Mouse (Mus musculus): Measurements from ENCODE around the gene Rnf208. TPM values are rescaled to one million over a fixed set of nuclear protein-coding genes. Genes with fewer than 3 reads are reported as not detected.
A peak's percentile ranks its signal among the peaks of the same experiment; 100 is the strongest.

Rnf208 gene
- total and polyA plus RNA-seq, 2 experiments from 2014 or later, result 77.6 to 205 TPM

DNA sequence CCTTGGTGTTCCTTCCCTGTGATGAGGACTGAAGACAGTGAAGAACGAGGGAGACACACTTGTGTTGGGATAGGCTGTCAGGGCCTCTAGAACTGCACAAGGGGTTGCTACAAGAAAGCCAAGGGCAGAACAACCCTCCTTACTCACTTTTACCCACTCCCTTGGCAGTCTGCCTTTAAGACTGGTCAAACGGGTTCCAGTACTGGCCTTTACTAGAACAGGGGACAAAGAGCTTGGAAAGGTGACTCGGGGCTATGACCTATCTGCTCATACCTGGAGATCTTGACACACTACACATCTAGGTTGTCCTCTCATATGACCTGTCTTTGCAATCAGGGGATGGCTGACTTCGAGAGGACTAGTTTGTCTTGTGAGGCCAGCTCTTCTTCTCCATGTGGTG is 4.5 kb upstream of the Rnf208 start:
- 66% methylated on average over 4 of the region's 4 CpGs for WGBS
- ATAC-seq (no peak), DNase-seq (no peak)
- TF ChIP-seq CTCF (IDR thresholded peaks at IDR 0.05; ENCODE audit: low read depth), result no peak
- Histone ChIP-seq H3K9me3 (ENCODE audit: low read length) (no peaks in the 10 kb centered on the region), H3K27ac (ENCODE audit: low read depth, low read length) (no peak overlapping the region), H3K9ac (no peak overlapping the region), H3K4me1 (ENCODE audit: insufficient read depth) (peaks cover 6% of the 10 kb centered on the region), H3K4me2 (ENCODE audit: low read depth) (no peak overlapping the region), H3K36me3 (ENCODE audit: insufficient read depth) (no peaks in the 10 kb centered on the region), H3K4me3 (ENCODE audit: low read depth, low read length) (no peak overlapping the region), H3K27me3 (ENCODE audit: insufficient read depth, low read length) (no peaks in the 10 kb centered on the region; the same call in 1 of the 2 replicates)

- DNase-seq (no peak), ATAC-seq (no peak)
- Histone ChIP-seq H3K4me1 (ENCODE audit: insufficient read depth) (peaks cover 6% of the 10 kb centered on the region), H3K36me3 (ENCODE audit: insufficient read depth) (no peaks in the 10 kb centered on the region), H3K4me2 (ENCODE audit: low read depth) (no peak overlapping the region), H3K4me3 (ENCODE audit: low read depth, low read length) (no peak overlapping the region), H3K9me3 (ENCODE audit: low read length) (no peaks in the 10 kb centered on the region), H3K27me3 (ENCODE audit: insufficient read depth, low read length) (no peaks in the 10 kb centered on the region; the same call in 1 of the 2 replicates), H3K27ac (ENCODE audit: low read depth, low read length) (no peak overlapping the region), H3K9ac (no peak overlapping the region)
- TF ChIP-seq CTCF (IDR thresholded peaks at IDR 0.05; ENCODE audit: low read depth), result no peak
These were observed 3.9 kb upstream of the Rnf208 start for GRCm38 (mm10) chr2:25238106-25238505.

- no peak for ATAC-seq
These were observed 2.3 kb upstream of the Rnf208 start for GRCm38 (mm10) chr2:25239766-25240165.

GRCm38 (mm10) chr2:25240310-25240709 is 1.7 kb upstream of the Rnf208 start:
- no peak for TF ChIP-seq CTCF (IDR thresholded peaks at IDR 0.05; ENCODE audit: low read depth)
- no peak for DNase-seq
- Histone ChIP-seq H3K27me3 (ENCODE audit: insufficient read depth, low read length) (no peaks in the 10 kb centered on the region), H3K4me3 (ENCODE audit: low read depth, low read length) (peak overlapping the region; percentile 70), H3K4me1 (ENCODE audit: insufficient read depth) (peaks cover 6% of the 10 kb centered on the region), H3K9me3 (ENCODE audit: low read length) (no peaks in the 10 kb centered on the region), H3K36me3 (ENCODE audit: insufficient read depth) (peaks cover 17% of the 10 kb centered on the region), H3K9ac (no peak overlapping the region), H3K4me2 (ENCODE audit: low read depth) (peak overlapping the region; percentile 89), H3K27ac (ENCODE audit: low read depth, low read length) (peak overlapping the region; percentile 82; the same call in 1 of the 2 replicates)
- WGBS, result 46% methylated on average over 8 of the region's 8 CpGs
- ATAC-seq, result no peak; the same call in 1 of the 2 replicates

More at GRCm38 (mm10) chr2:25239766-25240165, 2.3 kb upstream of the Rnf208 start:
- Histone ChIP-seq H3K27me3 (ENCODE audit: insufficient read depth, low read length) (no peaks in the 10 kb centered on the region), H3K9me3 (ENCODE audit: low read length) (no peaks in the 10 kb centered on the region), H3K4me3 (ENCODE audit: low read depth, low read length) (no peak overlapping the region), H3K36me3 (ENCODE audit: insufficient read depth) (peaks cover 12% of the 10 kb centered on the region), H3K27ac (ENCODE audit: low read depth, low read length) (no peak overlapping the region), H3K4me1 (ENCODE audit: insufficient read depth) (peaks cover 6% of the 10 kb centered on the region), H3K4me2 (ENCODE audit: low read depth) (no peak overlapping the region), H3K9ac (no peak overlapping the region)
- no peak for DNase-seq
- TF ChIP-seq CTCF (IDR thresholded peaks at IDR 0.05; ENCODE audit: low read depth), result no peak
- WGBS, result 87% methylated on average over 3 of the region's 3 CpGs

DNA sequence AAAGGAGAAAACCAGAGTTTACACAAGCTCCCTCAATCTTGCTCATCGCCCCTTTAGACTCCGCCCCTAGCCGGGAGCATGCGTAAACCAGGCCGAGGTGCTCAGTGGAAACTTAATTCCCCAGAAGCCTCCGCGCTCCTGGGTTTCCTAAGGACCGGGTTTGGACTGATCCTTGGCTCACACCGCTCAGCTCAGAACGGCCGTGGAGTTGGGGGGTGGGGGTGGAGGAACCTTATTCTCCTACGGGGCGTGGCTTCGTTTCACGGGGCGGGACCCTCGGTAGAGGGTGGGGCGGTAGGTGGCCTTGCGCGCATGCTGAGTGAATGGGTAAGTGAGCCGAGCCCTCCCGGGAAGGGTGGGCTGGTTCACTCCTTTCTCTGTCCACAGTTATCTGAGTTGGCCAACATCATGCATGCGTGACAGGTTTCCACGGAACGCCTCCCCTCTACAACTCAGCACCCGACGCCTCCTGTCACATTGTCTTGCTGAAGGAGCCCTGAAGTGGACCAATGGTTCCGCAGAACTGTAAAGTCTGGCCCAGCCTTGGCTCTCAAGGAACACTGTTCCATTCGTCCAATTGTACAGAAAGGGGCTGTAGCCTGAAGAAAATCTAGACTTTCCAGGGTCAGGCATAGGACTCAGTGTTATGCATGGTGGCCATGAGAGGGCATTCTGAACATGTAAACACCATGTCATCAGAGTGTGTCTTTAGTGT is 1.2 kb upstream of the Rnf208 start:
- DNase-seq (peak; percentile 90), ATAC-seq (peak; percentile 91)
- H3K27me3 ChIP-seq (ENCODE audit: insufficient read depth, low read length), result no peaks in the 10 kb centered on the region
- peak overlapping the region; percentile 89 for H3K4me2 ChIP-seq (ENCODE audit: low read depth)
- peak overlapping the region; percentile 70 for H3K4me3 ChIP-seq (ENCODE audit: low read depth, low read length)
- peaks cover 23% of the 10 kb centered on the region for H3K36me3 ChIP-seq (ENCODE audit: insufficient read depth)
- peaks cover 6% of the 10 kb centered on the region for H3K4me1 ChIP-seq (ENCODE audit: insufficient read depth)
- peak overlapping the region; percentile 82 for H3K27ac ChIP-seq (ENCODE audit: low read depth, low read length)
- H3K9ac ChIP-seq, result peak overlapping the region; percentile 79; the same call in 1 of the 2 replicates
- WGBS, result under 1% methylated on average over 29 of the region's 29 CpGs
- H3K9me3 ChIP-seq (ENCODE audit: low read length), result no peaks in the 10 kb centered on the region
- no peak for TF ChIP-seq CTCF (IDR thresholded peaks at IDR 0.05; ENCODE audit: low read depth)

- H3K4me3 ChIP-seq (ENCODE audit: low read depth, low read length), result peak overlapping the region; percentile 70
- peak overlapping the region; percentile 79 for H3K9ac ChIP-seq
- ATAC-seq, result peak; percentile 0; the same call in 1 of the 2 replicates
- no peaks in the 10 kb centered on the region for H3K9me3 ChIP-seq (ENCODE audit: low read length)
- H3K27me3 ChIP-seq (ENCODE audit: insufficient read depth, low read length), result no peaks in the 10 kb centered on the region
- H3K4me1 ChIP-seq (ENCODE audit: insufficient read depth), result peaks cover 6% of the 10 kb centered on the region
- TF ChIP-seq CTCF (IDR thresholded peaks at IDR 0.05; ENCODE audit: low read depth), result no peak
- peaks cover 24% of the 10 kb centered on the region for H3K36me3 ChIP-seq (ENCODE audit: insufficient read depth)
- H3K27ac ChIP-seq (ENCODE audit: low read depth, low read length), result peak overlapping the region; percentile 82; the same call in 1 of the 2 replicates
- DNase-seq, result no peak
- peak overlapping the region; percentile 89 for H3K4me2 ChIP-seq (ENCODE audit: low read depth)
- WGBS, result 16% methylated on average over 6 of the region's 6 CpGs
These were observed 648 bp upstream of the Rnf208 start for GRCm38 (mm10) chr2:25241438-25241775.

- peaks cover 6% of the 10 kb centered on the region for H3K4me1 ChIP-seq (ENCODE audit: insufficient read depth)
- peak overlapping the region; percentile 89 for H3K4me2 ChIP-seq (ENCODE audit: low read depth)
- peak overlapping the region; percentile 70; the same call in 1 of the 2 replicates for H3K4me3 ChIP-seq (ENCODE audit: low read depth, low read length)
- DNase-seq, result no peak
- WGBS, result 79% methylated on average over 8 of the region's 8 CpGs
- H3K9me3 ChIP-seq (ENCODE audit: low read length), result no peaks in the 10 kb centered on the region
- H3K27me3 ChIP-seq (ENCODE audit: insufficient read depth, low read length), result no peaks in the 10 kb centered on the region
- no peak for TF ChIP-seq CTCF (IDR thresholded peaks at IDR 0.05; ENCODE audit: low read depth)
- no peak for ATAC-seq
- peaks cover 34% of the 10 kb centered on the region for H3K36me3 ChIP-seq (ENCODE audit: insufficient read depth)
- H3K9ac ChIP-seq, result peak overlapping the region; percentile 79
- no peak overlapping the region for H3K27ac ChIP-seq (ENCODE audit: low read depth, low read length)
These were observed 1.3 kb downstream of the Rnf208 start for GRCm38 (mm10) chr2:25243342-25243741.
